Mouse (Mus musculus) thymus, adult 2 months (tissue): ENCODE measurements at regions not wholly inside any gene's neighbourhood (a gene's known extent, or its start where the extent isn't known, plus 50 kb on each side); places are given as distances from the start of the nearest gene placed in this dataset.

Experiments used
- DNase-seq: peaks from one replicate; pipeline ENCODE4 v3.0.0; 2021
- H3K27ac ChIP-seq: fragments of 200-500 bp; 2 replicates; pipeline ENCODE4 v1.5.1; 2012; ENCODE audit warnings: low read length, control low read depth; ENCODE audit not compliant: control insufficient read depth, insufficient read depth
- H3K27me3 ChIP-seq: fragments of 200-500 bp; 2 replicates; pipeline ENCODE4 v1.6.1; 2012; ENCODE audit warnings: mild to moderate bottlenecking, low read length, moderate library complexity, mixed read lengths; ENCODE audit not compliant: control insufficient read depth, insufficient read depth
- H3K36me3 ChIP-seq: fragments of 200-500 bp; 2 replicates; pipeline ENCODE4 v1.6.1; 2012; ENCODE audit warnings: mild to moderate bottlenecking, low read length, moderate library complexity; ENCODE audit not compliant: control insufficient read depth, insufficient read depth
- H3K4me1 ChIP-seq: fragments of 200-500 bp; replicated peaks from 2 replicates; pipeline ENCODE4 v1.6.1; 2012; ENCODE audit warnings: low read length; ENCODE audit not compliant: control insufficient read depth, insufficient read depth
- H3K4me3 ChIP-seq: fragments of 200-500 bp; 2 replicates; pipeline ENCODE4 v1.5.1; 2012; ENCODE audit warnings: mild to moderate bottlenecking, low read length, control low read depth, moderate library complexity; ENCODE audit not compliant: control insufficient read depth, insufficient read depth
- CTCF ChIP-seq: fragments of 200-500 bp; IDR thresholded peaks from 2 replicates; pipeline ENCODE4 v1.5.1; 2012; ENCODE audit warnings: mild to moderate bottlenecking, control low read depth, low read length, moderate library complexity, borderline replicate concordance; ENCODE audit not compliant: control insufficient read depth, poor library complexity, insufficient read depth; ENCODE audit errors: extremely low read depth
- POLR2A ChIP-seq: fragments of 200-500 bp; IDR thresholded peaks from 2 replicates; pipeline ENCODE4 v1.6.1; 2012; ENCODE audit warnings: mild to moderate bottlenecking, low read length, control low read depth, moderate library complexity; ENCODE audit not compliant: control insufficient read depth, poor library complexity, insufficient read depth; ENCODE audit errors: extremely low read depth
- WGBS: fragments of 180-500 bp; shearing (Covaris S2); methylation state at CpG from one replicate; pipeline ENCODE4 v1.1.7; 2018; 5-methylcytosine and 5-hydroxymethylcytosine counted together

- Histone ChIP-seq H3K27me3 (no peaks in the 10 kb centered on the region), H3K27ac (no peak overlapping the region), H3K4me3 (no peak overlapping the region), H3K36me3 (no peaks in the 10 kb centered on the region), H3K4me1 (peaks cover 29% of the 10 kb centered on the region)
- 98% methylated on average over 8 of the region's 8 CpGs for WGBS
- no peak for TF ChIP-seq CTCF
- TF ChIP-seq POLR2A, result no peak
- no peak for DNase-seq
Measured at GRCm38 (mm10) chr8:126861754-126862153, 83.9 kb downstream of the Tomm20 start.

- H3K27me3 ChIP-seq, result no peaks in the 10 kb centered on the region
- peaks cover 30% of the 10 kb centered on the region for H3K4me1 ChIP-seq
- no peak for DNase-seq
- WGBS, result 97% methylated on average over 7 of the region's 7 CpGs
- no peak for TF ChIP-seq POLR2A
- TF ChIP-seq CTCF, result no peak
- no peak overlapping the region for H3K4me3 ChIP-seq
- no peak overlapping the region for H3K27ac ChIP-seq
- no peaks in the 10 kb centered on the region for H3K36me3 ChIP-seq
Measured at GRCm38 (mm10) chr8:126860630-126861029, 85.0 kb downstream of the Tomm20 start.

- Histone ChIP-seq H3K4me3 (no peak overlapping the region), H3K27ac (no peak overlapping the region), H3K4me1 (peaks cover 30% of the 10 kb centered on the region), H3K36me3 (no peaks in the 10 kb centered on the region), H3K27me3 (no peaks in the 10 kb centered on the region)
- WGBS, result 91% methylated on average over 5 of the region's 5 CpGs
- no peak for DNase-seq
- TF ChIP-seq CTCF (no peak), POLR2A (no peak)
Measured at GRCm38 (mm10) chr8:126859706-126860424, 85.8 kb downstream of the Tomm20 start.

- no peak for TF ChIP-seq CTCF
- no peak for TF ChIP-seq POLR2A
- Histone ChIP-seq H3K36me3 (no peaks in the 10 kb centered on the region), H3K4me1 (peaks cover 39% of the 10 kb centered on the region), H3K27ac (no peak overlapping the region), H3K4me3 (no peak overlapping the region), H3K27me3 (no peaks in the 10 kb centered on the region)
- no peak for DNase-seq
- WGBS, result 60% methylated on average over 13 of the region's 13 CpGs
Measured at GRCm38 (mm10) chr8:126857307-126858203, 88.1 kb downstream of the Tomm20 start.

GRCm38 (mm10) chr8:126855914-126856313 is 89.7 kb downstream of the Tomm20 start:
- Histone ChIP-seq H3K4me3 (no peak overlapping the region), H3K4me1 (peaks cover 47% of the 10 kb centered on the region), H3K36me3 (no peaks in the 10 kb centered on the region), H3K27me3 (no peaks in the 10 kb centered on the region), H3K27ac (peak overlapping the region; percentile 50)
- no peak for TF ChIP-seq POLR2A
- WGBS, result 5% methylated on average over 5 of the region's 5 CpGs
- DNase-seq, result peak; percentile 20

GRCm38 (mm10) chr8:126855056-126855609 is 90.5 kb downstream of the Tomm20 start:
- Histone ChIP-seq H3K27me3 (no peaks in the 10 kb centered on the region), H3K36me3 (no peaks in the 10 kb centered on the region), H3K4me1 (peaks cover 51% of the 10 kb centered on the region), H3K4me3 (no peak overlapping the region), H3K27ac (no peak overlapping the region)
- no peak for TF ChIP-seq POLR2A
- no peak for TF ChIP-seq CTCF
- no peak for DNase-seq
- WGBS, result 44% methylated on average over 2 of the region's 2 CpGs
